Mouse (Mus musculus) liver, embryonic 15.5 days (tissue): ENCODE results near the gene Ube2o. TPM values are rescaled to one million over a fixed set of nuclear protein-coding genes. Genes with fewer than 3 reads are reported as not detected.
"Not testable (repeated sequence)": the region's sequence is repeated elsewhere in the genome, so short reads cannot be mapped to it uniquely, and the experiment has no call there.

ENCODE experiments used
- ATAC-seq: fragments of 200-750 bp; cut with Nextera tagmentation; 2 replicates; pipeline ENCODE4 v1.8.0; 2017; ENCODE audit warnings: moderate number of reproducible peaks, mild to moderate bottlenecking, moderate library complexity; ENCODE audit not compliant: insufficient read depth
- H3K27ac ChIP-seq: fragments of 300-500 bp; sonication (generic); replicated peaks from 2 replicates; pipeline ENCODE4 v1.5.1; 2015; ENCODE audit warnings: mild to moderate bottlenecking, inconsistent platforms
- H3K27me3 ChIP-seq: fragments of 300-500 bp; sonication (generic); 2 replicates; pipeline ENCODE4 v1.6.1; 2015; ENCODE audit warnings: mild to moderate bottlenecking, inconsistent platforms
- H3K36me3 ChIP-seq: fragments of 300-500 bp; sonication (generic); replicated peaks from 2 replicates; pipeline ENCODE4 v1.6.1; 2015; ENCODE audit warnings: moderate library complexity, mild to moderate bottlenecking, inconsistent platforms
- H3K4me1 ChIP-seq: fragments of 300-500 bp; sonication (generic); replicated peaks from 2 replicates; pipeline ENCODE4 v1.6.1; 2015; ENCODE audit warnings: inconsistent platforms
- H3K4me2 ChIP-seq: fragments of 300-500 bp; sonication (generic); 2 replicates; pipeline ENCODE4 v1.6.1; 2015; ENCODE audit warnings: moderate library complexity, mild to moderate bottlenecking, inconsistent platforms
- H3K4me3 ChIP-seq: fragments of 300-500 bp; sonication (generic); replicated peaks from 2 replicates; pipeline ENCODE4 v1.5.1; 2015; ENCODE audit warnings: mild to moderate bottlenecking, inconsistent platforms
- H3K9ac ChIP-seq: fragments of 300-500 bp; sonication (generic); 2 replicates; pipeline ENCODE4 v1.6.1; 2015; ENCODE audit warnings: moderate library complexity, mild to moderate bottlenecking, inconsistent platforms
- H3K9me3 ChIP-seq: fragments of 300-500 bp; sonication (generic); replicated peaks from 2 replicates; pipeline ENCODE4 v1.6.1; 2016; ENCODE audit warnings: inconsistent platforms
- WGBS: fragments of 180-500 bp; shearing (Covaris S2); methylation state at CpG from one replicate; pipeline ENCODE4 v1.1.7; 2015; ENCODE audit warnings: mixed read lengths; ENCODE audit not compliant: insufficient replicate concordance; 5-methylcytosine and 5-hydroxymethylcytosine counted together
- polyA plus RNA-seq: library from polyadenylated mRNA; unstranded; fragments of >200 nt; fragmentation: Nextera tagmentation; extraction: Ambion mirVana; gene quantifications from 2 replicates; pipeline ENCODE4 v1.2.1, GENCODE M21; 2015

The Ube2o gene
- polyA plus RNA-seq, 1 experiment from 2014 or later = 38.1 TPM

DNA sequence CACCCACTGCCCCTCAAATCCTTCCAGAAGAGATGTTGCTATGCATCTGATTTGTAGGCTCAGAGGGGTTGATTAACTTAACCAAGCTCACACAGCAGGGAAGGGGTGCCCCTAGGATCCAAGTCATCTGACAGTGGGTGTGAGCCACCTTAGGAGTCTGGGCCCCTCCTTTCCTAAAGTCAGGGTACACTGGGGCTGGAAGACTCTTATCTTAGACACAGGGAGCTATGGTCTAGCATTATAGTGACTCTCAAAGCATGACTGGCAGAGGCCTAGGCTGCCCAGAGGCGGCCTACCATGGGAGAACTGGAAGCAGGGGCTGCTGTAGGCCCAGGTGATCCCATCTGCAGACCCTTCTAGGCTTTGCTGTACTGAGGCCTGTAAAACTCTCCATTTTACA is 31.3 kb upstream of the Ube2o start:
- H3K4me3 ChIP-seq = no peak overlapping the region
- no peaks in the 10 kb centered on the region for H3K27me3 ChIP-seq
- WGBS = 67% methylated on average over 1 of the region's 1 CpGs
- H3K36me3 ChIP-seq = peaks cover 35% of the 10 kb centered on the region
- no peak overlapping the region for H3K9ac ChIP-seq
- H3K4me2 ChIP-seq = peak overlapping the region; percentile 2; the same call in 1 of the 2 replicates
- H3K4me1 ChIP-seq = peaks cover 75% of the 10 kb centered on the region
- 0 out of 2 replicates have a peak, but pooled peaks have one; percentile 10 for ATAC-seq
- H3K27ac ChIP-seq = peak overlapping the region; percentile 38
- H3K9me3 ChIP-seq = no peaks in the 10 kb centered on the region

DNA sequence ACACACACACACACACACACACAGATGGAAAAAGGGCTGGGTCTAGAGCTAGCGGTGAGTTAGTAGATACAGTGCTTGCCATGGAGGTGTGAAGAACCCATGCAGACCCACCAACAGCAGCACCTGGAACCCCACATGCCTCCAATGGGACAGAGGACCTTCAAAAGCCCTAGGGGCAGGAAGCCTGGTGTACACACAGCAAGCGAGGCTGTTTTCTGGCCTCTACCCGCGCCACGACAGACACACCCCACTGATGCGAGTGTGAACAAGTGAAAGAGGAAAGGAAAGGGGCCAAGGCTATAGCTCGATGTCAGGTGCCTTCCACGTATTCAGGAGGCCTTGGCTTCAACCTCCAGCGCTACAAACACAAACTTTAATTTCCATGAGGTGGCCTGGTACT is 30.6 kb upstream of the Ube2o start:
- H3K27ac ChIP-seq = 0 out of 2 replicates have a peak overlapping the region, but pooled peaks have one; percentile 38
- 75% methylated on average over 9 of the region's 9 CpGs for WGBS
- no peak overlapping the region for H3K4me2 ChIP-seq
- ATAC-seq = no peak
- H3K4me3 ChIP-seq = no peak overlapping the region
- H3K27me3 ChIP-seq = no peaks in the 10 kb centered on the region
- H3K9ac ChIP-seq = no peak overlapping the region
- H3K9me3 ChIP-seq = no peaks in the 10 kb centered on the region
- peaks cover 41% of the 10 kb centered on the region for H3K36me3 ChIP-seq
- peaks cover 71% of the 10 kb centered on the region for H3K4me1 ChIP-seq

DNA sequence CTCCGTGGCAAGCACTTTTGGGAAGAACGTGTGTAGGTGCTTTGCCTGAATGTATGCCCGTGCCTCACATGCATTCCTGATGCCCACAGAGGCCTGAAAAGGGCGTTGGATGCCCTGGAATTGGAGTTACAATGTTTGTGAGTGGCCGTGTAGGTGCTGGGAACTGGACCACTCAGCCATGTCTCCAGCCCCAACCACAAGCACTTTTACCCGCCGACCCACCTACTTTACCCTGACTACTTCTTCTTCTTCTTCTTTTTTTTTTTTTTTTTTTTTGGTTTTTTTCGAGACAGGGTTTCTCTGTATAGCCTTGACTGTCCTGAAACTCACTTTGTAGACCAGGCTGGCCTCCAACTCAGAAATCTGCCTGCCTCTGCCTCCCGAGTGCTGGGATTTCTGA is 29.9 kb upstream of the Ube2o start:
- not testable (repeated sequence) for H3K9ac ChIP-seq, ATAC-seq, H3K27me3 ChIP-seq, H3K4me2 ChIP-seq, H3K9me3 ChIP-seq, H3K4me3 ChIP-seq, H3K27ac ChIP-seq
- H3K4me1 ChIP-seq = peaks cover 68% of the 10 kb centered on the region
- H3K36me3 ChIP-seq = peaks cover 48% of the 10 kb centered on the region
- WGBS = 67% methylated on average over 9 of the region's 9 CpGs

DNA sequence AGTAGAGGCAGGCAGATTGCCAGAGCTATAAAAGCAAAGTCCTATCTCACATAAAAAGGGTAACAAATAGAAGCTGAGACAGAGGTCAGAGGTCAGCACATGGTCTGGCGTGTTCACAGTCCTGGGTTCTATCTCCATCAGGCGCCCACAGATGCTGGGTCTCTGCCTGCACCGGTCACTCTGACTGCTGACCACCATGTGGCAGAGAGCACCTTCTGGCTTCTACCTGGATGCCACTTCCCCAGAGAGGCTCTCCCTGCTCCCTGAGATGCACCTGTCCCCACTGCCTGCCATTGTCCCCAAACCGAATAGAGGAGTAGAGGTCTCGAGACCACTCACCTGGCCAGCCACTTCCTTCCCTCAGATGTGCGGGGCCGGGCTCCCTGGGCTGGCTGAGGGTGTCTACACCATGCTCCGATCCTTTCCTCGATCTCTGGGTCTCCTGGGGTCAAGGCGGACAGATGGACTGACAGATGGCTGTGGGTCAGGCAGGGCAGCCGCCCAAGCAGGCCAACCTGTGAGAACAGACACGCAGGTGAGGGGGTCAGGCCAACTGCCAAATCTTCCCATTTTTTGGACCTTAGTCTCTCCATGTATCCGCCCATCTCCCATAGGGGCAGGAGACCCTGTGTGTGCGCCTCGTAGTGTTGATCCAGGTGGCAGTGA is 28.9 kb upstream of the Ube2o start:
- Histone ChIP-seq H3K4me1 (peaks cover 57% of the 10 kb centered on the region), H3K36me3 (peaks cover 59% of the 10 kb centered on the region), H3K4me3 (no peak overlapping the region), H3K27me3 (no peaks in the 10 kb centered on the region), H3K9ac (no peak overlapping the region), H3K27ac (no peak overlapping the region), H3K9me3 (no peaks in the 10 kb centered on the region), H3K4me2 (no peak overlapping the region)
- 78% methylated on average over 15 of the region's 15 CpGs for WGBS
- no peak for ATAC-seq

DNA sequence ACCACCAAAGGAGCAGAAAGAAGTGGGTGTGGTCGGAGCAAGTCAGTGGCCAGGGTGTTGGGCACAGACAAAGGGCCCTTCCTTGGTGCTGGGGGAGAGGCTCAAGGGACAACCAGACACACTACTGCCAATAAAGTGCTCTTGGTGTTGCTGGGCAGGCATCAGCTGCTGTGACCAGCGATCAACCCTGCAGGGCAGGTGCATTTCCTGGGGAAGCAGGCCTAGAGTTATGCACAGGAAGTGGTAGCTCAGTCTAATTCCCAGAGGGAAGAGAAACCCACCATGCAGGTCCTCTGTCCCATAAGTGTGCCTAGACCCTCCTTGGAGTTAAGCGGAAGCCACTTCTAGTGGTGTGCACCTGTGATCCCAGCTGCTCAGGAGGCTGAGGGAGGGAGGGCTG is 26.5 kb upstream of the Ube2o start:
- WGBS = 83% methylated on average over 3 of the region's 3 CpGs
- Histone ChIP-seq H3K4me1 (peaks cover 33% of the 10 kb centered on the region), H3K9ac (no peak overlapping the region), H3K9me3 (no peaks in the 10 kb centered on the region), H3K4me3 (no peak overlapping the region), H3K4me2 (no peak overlapping the region), H3K27ac (no peak overlapping the region), H3K36me3 (peaks cover 74% of the 10 kb centered on the region), H3K27me3 (no peaks in the 10 kb centered on the region)
- ATAC-seq = no peak

DNA sequence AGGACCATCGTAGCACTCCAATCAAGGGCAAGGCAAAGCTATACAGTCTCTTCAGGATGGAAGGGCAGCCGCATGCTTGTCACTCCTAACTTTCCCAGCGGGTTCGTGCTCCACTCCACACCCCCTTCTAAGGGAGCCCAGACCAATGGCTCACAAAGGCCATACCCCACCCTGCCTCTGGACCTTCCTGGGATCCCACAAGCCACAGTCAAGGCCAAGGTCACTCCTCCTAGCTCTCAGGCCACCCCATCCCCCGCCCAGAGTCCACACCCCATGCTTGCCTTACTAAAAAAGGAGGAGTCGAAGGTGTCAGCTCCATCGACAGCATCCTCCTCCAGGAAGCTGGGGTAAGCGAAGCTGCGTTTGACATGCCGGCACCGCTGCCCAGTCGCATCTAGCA is 22.9 kb upstream of the Ube2o start:
- H3K4me3 ChIP-seq = no peak overlapping the region
- H3K9ac ChIP-seq = no peak overlapping the region
- no peaks in the 10 kb centered on the region for H3K27me3 ChIP-seq
- 88% methylated on average over 12 of the region's 12 CpGs for WGBS
- H3K4me2 ChIP-seq = no peak overlapping the region
- no peak overlapping the region for H3K27ac ChIP-seq
- H3K9me3 ChIP-seq = no peaks in the 10 kb centered on the region
- ATAC-seq = no peak
- H3K4me1 ChIP-seq = 0 out of 2 replicates have a peak, but pooled peaks cover 6% of the 10 kb centered on the region
- H3K36me3 ChIP-seq = peaks cover 99% of the 10 kb centered on the region

DNA sequence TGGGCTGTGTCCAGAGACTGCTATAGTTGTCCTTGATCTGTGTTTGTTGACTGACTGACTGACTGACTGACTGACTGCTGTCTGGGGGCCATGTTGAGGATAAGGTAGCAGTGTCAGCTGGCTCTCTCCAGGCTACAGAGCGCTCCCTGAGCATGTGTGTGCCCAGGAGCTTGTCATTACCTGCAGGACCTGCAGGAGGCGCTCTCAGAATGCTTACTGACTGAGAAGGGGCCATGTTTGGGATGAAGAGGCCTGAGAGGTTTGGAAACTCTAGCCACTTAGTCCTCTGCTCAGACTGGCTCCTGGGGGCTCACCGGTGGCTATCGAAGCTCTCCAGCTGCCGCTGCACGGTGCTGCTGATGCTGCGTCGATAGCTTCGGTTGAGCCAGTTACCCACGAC is 22.1 kb upstream of the Ube2o start:
- Histone ChIP-seq H3K27ac (no peak overlapping the region), H3K36me3 (peaks cover 99% of the 10 kb centered on the region), H3K9me3 (no peaks in the 10 kb centered on the region), H3K4me3 (no peak overlapping the region), H3K27me3 (no peaks in the 10 kb centered on the region), H3K4me1 (0 out of 2 replicates have a peak, but pooled peaks cover 6% of the 10 kb centered on the region), H3K4me2 (no peak overlapping the region), H3K9ac (no peak overlapping the region)
- 92% methylated on average over 10 of the region's 10 CpGs for whole genome bisulfite sequencing
- ATAC-seq = no peak

DNA sequence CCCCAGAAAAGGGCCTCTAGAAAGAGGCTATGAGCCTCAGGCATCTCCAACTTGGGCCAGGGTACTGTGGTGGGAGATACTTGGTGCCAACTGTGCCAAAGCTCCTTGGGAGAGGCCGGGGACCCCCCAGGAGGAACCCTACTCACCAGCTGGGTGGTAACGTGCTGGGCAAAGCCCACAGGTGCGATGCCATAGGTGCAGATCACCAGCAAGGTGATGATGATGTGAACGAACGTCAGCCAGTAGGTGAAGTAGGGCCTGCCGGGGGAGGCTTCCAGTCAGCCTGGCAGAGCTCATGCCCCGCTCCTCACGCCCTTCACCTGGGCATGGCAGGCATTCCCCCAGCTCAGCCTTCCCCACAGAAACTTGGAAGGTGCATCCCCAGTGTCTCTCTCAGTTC is 20.8 kb upstream of the Ube2o start:
- Histone ChIP-seq H3K9me3 (no peaks in the 10 kb centered on the region), H3K36me3 (peaks cover 94% of the 10 kb centered on the region), H3K27ac (no peak overlapping the region), H3K4me3 (no peak overlapping the region), H3K27me3 (no peaks in the 10 kb centered on the region), H3K4me2 (no peak overlapping the region), H3K4me1 (0 out of 2 replicates have a peak, but pooled peaks cover 5% of the 10 kb centered on the region), H3K9ac (no peak overlapping the region)
- WGBS = 86% methylated on average over 8 of the region's 8 CpGs
- no peak for ATAC-seq

DNA sequence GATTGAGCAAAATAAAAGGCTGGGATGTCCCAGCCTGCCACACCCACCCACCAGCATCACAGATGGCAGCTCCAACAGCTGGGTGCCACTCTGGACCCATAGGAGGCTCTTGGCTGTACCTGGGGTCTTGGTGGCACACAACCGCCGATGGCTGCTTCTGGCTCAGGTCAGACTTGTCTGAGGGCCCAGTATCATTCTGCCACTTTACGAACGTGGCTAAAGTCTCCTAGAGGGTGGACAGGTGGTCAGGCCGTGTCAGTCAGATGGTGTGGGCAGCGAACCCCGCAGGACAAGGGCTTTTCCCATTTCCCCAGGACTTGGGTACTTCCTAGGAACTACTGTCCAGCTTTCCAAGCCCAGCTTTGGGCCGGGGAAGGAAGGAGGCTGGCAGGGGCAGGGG is 19.9 kb upstream of the Ube2o start:
- WGBS = 86% methylated on average over 8 of the region's 8 CpGs
- H3K4me3 ChIP-seq = no peak overlapping the region
- H3K36me3 ChIP-seq = peaks cover 90% of the 10 kb centered on the region

DNA sequence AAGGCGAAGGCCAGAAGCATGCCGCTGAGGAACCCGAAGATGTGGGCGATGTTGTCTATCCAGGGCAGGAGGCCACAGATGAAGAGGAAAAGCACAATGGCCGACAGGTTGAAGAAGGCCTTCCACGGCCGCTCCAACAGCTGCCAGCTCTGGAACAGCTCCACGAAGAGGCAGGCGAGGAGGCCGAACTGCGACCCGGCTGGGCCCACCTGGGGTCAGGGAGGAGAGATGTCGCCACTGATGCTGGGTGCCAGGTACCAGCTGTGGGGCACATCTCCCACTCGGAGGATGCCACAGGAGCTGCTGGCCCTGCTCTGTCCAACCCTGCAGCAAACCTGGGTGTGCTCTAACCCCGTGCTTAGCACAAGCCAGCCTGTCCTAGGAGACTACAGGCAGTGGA is 18.0 kb upstream of the Ube2o start:
- no peak for ATAC-seq
- H3K27me3 ChIP-seq = no peaks in the 10 kb centered on the region
- peaks cover 71% of the 10 kb centered on the region for H3K36me3 ChIP-seq
- H3K4me3 ChIP-seq = no peak overlapping the region
- no peak overlapping the region for H3K4me2 ChIP-seq
- H3K9me3 ChIP-seq = no peaks in the 10 kb centered on the region
- H3K27ac ChIP-seq = no peak overlapping the region
- H3K4me1 ChIP-seq = no peaks in the 10 kb centered on the region
- 89% methylated on average over 15 of the region's 15 CpGs for WGBS
- no peak overlapping the region for H3K9ac ChIP-seq

More for the DNA sequence above, 19.9 kb upstream of the Ube2o start:
- H3K9me3 ChIP-seq = no peaks in the 10 kb centered on the region
- ATAC-seq = no peak
- no peaks in the 10 kb centered on the region for H3K4me1 ChIP-seq
- no peak overlapping the region for H3K9ac ChIP-seq
- no peak overlapping the region for H3K4me2 ChIP-seq
- H3K27me3 ChIP-seq = no peaks in the 10 kb centered on the region
- no peak overlapping the region for H3K27ac ChIP-seq

DNA sequence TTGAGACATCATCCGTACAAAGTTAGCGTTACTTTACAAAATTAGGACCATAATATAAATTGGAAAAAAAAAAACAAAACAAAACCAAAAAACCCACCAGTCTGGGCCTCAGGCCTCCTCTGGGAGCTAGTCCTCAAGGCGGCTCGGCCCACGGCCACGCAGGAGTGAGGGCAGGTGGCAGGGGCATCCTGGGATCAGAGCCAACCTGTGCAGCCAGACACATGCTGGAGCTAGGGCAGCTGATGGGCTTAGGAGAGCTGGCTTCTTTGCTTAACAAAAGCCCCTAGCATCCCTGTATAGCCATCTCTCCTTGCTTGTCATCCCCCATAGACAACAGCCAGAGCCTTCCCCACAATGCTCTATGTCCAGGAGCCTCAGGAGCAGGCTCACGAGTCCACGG is 16.9 kb upstream of the Ube2o start:
- Histone ChIP-seq H3K27ac (no peak overlapping the region), H3K36me3 (peaks cover 60% of the 10 kb centered on the region), H3K27me3 (no peaks in the 10 kb centered on the region), H3K9ac (no peak overlapping the region), H3K4me1 (no peaks in the 10 kb centered on the region), H3K4me2 (no peak overlapping the region), H3K9me3 (no peaks in the 10 kb centered on the region), H3K4me3 (no peak overlapping the region)
- WGBS = 91% methylated on average over 8 of the region's 8 CpGs
- no peak for ATAC-seq

DNA sequence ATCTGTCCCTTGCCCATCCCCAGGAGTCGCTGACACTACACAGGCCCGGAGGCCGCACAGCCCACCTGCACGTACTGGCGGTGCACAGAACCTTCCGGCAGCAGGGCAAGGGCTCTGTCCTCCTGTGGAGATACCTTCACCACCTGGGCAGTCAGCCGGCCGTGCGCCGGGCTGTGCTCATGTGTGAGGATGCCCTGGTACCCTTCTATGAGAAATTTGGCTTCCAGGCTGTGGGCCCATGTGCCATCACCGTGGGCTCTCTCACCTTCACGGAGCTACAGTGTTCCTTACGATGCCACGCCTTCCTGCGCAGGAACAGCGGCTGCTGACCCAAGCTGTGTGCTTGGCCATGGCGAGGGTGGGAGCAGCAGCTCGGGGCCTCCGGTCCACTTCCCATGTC is 15.5 kb upstream of the Ube2o start:
- no peaks in the 10 kb centered on the region for H3K9me3 ChIP-seq
- no peak overlapping the region for H3K9ac ChIP-seq
- no peak overlapping the region for H3K4me2 ChIP-seq
- peaks cover 46% of the 10 kb centered on the region for H3K36me3 ChIP-seq
- H3K27me3 ChIP-seq = no peaks in the 10 kb centered on the region
- 82% methylated on average over 19 of the region's 19 CpGs for WGBS
- H3K4me1 ChIP-seq = peaks cover 7% of the 10 kb centered on the region; the same call in 1 of the 2 replicates
- no peak overlapping the region for H3K4me3 ChIP-seq
- no peak for ATAC-seq
- no peak overlapping the region for H3K27ac ChIP-seq
